In the genomic region with DNA sequence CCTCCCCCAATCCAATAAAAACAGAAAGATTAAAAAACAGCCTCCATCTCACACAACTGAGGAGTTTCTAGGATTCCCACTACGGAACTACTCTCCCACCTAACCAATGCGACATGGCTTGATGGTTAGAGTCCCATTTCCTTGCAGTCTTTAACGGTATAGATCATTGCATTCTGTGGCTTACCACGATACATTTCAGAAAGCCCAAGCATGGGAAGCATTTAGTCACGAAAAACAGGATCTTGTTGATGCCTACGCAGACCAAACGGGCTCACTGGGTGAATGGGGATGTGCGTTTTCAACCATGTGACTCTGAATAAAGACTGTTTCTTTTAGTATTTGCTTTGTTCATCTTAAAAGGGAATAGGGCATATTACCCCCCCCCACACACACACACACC, we compare ENCODE assay signal across 25 mouse cellular contexts.
A peak's percentile ranks its signal among the peaks of the same experiment; 100 is the strongest.
DNase-seq lines count a peak whose midpoint lies in the region; ATAC-seq lines count a peak whose summit lies in the region.
"Had no signal": no experiment of that assay in that cellular context is flagged by ENCODE, and none has a peak within 500 bp of the region (broad histone marks: within the 10 kb centered on the region; RNA-seq: fewer than 3 reads in every experiment).

No protein-coding gene starts in this region.

- no peaks in the 10 kb centered on the region for H3K27me3 ChIP-seq in embryonic facial prominence, embryonic 13.5 days
- no peaks in the 10 kb centered on the region for H3K27me3 ChIP-seq in embryonic facial prominence, embryonic 10.5 days (replicated peaks; ENCODE audit: low read depth, poor library complexity, severe bottlenecking)
- no peaks in the 10 kb centered on the region for H3K27me3 ChIP-seq in kidney, embryonic 16.5 days (ENCODE audit: insufficient read depth, low read length)
- H3K27me3 ChIP-seq: forebrain, embryonic 15.5 days; heart, embryonic 15.5 days; midbrain, embryonic 13.5 days; neural tube, embryonic 15.5 days had no signal

- peak overlapping the region; percentile 41; the same call in 1 of the 2 replicates for H3K4me2 ChIP-seq in embryonic facial prominence, embryonic 13.5 days
- no peak overlapping the region for H3K4me2 ChIP-seq in kidney, embryonic 16.5 days (replicated peaks; ENCODE audit: low read depth, low read length)
- H3K4me2 ChIP-seq: forebrain, embryonic 15.5 days; heart, embryonic 15.5 days; liver, embryonic 13.5 days; midbrain, embryonic 13.5 days; neural tube, embryonic 15.5 days had no signal

- peak overlapping the region; percentile 58 for H3K27ac ChIP-seq in embryonic facial prominence, embryonic 13.5 days
- no peak overlapping the region for H3K27ac ChIP-seq in embryonic facial prominence, embryonic 10.5 days (replicated peaks)
- H3K27ac ChIP-seq in kidney, embryonic 16.5 days (ENCODE audit: low read length): peak overlapping the region; percentile 83
- H3K27ac ChIP-seq: forebrain, embryonic 10.5 days; forebrain, embryonic 15.5 days; heart, embryonic 10.5 days; heart, embryonic 15.5 days; left cerebral cortex, adult 2 months; liver, embryonic 13.5 days; midbrain, embryonic 13.5 days; neural tube, embryonic 15.5 days had no signal

- H3K9ac ChIP-seq in embryonic facial prominence, embryonic 13.5 days: no peak overlapping the region
- H3K9ac ChIP-seq in kidney, embryonic 16.5 days (replicated peaks; ENCODE audit: low read length): no peak overlapping the region
- H3K9ac ChIP-seq: forebrain, embryonic 15.5 days; heart, embryonic 15.5 days; liver, embryonic 13.5 days; midbrain, embryonic 13.5 days; neural tube, embryonic 15.5 days had no signal

- DNase-seq in embryonic facial prominence, embryonic 10.5 days (ENCODE audit: low spot score): no peak
- DNase-seq in kidney, adult 11 months: no peak
- DNase-seq in Muller cell, postnatal 12 days (ENCODE audit: inconsistent ontology term): peak; percentile 65
- no peak for DNase-seq in neural tube, embryonic 10.5 days (ENCODE audit: extremely low spot score, low spot score)
- no peak for DNase-seq in right cerebral cortex, postnatal 10 days (ENCODE audit: low spot score in 2 of 2)
- DNase-seq: adrenal gland, postnatal 14 days; cerebellum, adult 11 months; left cerebral cortex, postnatal 4 days; liver, embryonic 13.5 days; lung, adult 18-20 months; lung, postnatal 4 days; spleen, adult 18-20 months; thymus, postnatal 14 days had no signal

- H3K4me3 ChIP-seq in embryonic facial prominence, embryonic 13.5 days: no peak overlapping the region
- H3K4me3 ChIP-seq in embryonic facial prominence, embryonic 10.5 days: no peak overlapping the region
- H3K4me3 ChIP-seq in kidney, embryonic 16.5 days (ENCODE audit: low read length): no peak overlapping the region
- H3K4me3 ChIP-seq: forebrain, embryonic 10.5 days; forebrain, embryonic 15.5 days; heart, embryonic 10.5 days; heart, embryonic 15.5 days; left cerebral cortex, adult 2 months; liver, embryonic 13.5 days; midbrain, embryonic 13.5 days; neural tube, embryonic 15.5 days had no signal

- H3K9me3 ChIP-seq in embryonic facial prominence, embryonic 13.5 days: no peaks in the 10 kb centered on the region
- no peaks in the 10 kb centered on the region for H3K9me3 ChIP-seq in embryonic facial prominence, embryonic 10.5 days
- H3K9me3 ChIP-seq in kidney, embryonic 16.5 days (ENCODE audit: low read length): no peaks in the 10 kb centered on the region
- H3K9me3 ChIP-seq: forebrain, embryonic 10.5 days; forebrain, embryonic 15.5 days; heart, embryonic 10.5 days; heart, embryonic 15.5 days; liver, embryonic 13.5 days; midbrain, embryonic 13.5 days; neural tube, embryonic 15.5 days had no signal

- ATAC-seq in embryonic facial prominence, embryonic 13.5 days (ENCODE audit: insufficient number of reproducible peaks, insufficient read depth, low FRiP score, low TSS enrichment, low read depth): no peak
- no peak for ATAC-seq in kidney, embryonic 16.5 days (ENCODE audit: low FRiP score, low TSS enrichment)
- ATAC-seq in granulocyte monocyte progenitor cell, adult 5-6 weeks (replicated peaks; ENCODE audit: poor library complexity, severe bottlenecking): peak; percentile 33
- ATAC-seq: CD4-positive, CD25-positive, alpha-beta regulatory T cell, adult 4 months; lung, postnatal 0 days; midbrain, embryonic 13.5 days had no signal

- H3K4me1 ChIP-seq in embryonic facial prominence, embryonic 13.5 days: peaks cover 46% of the 10 kb centered on the region
- H3K4me1 ChIP-seq in embryonic facial prominence, embryonic 10.5 days: peaks cover 9% of the 10 kb centered on the region
- peaks cover 18% of the 10 kb centered on the region for H3K4me1 ChIP-seq in kidney, embryonic 16.5 days (ENCODE audit: insufficient read depth, low read length)
- H3K4me1 ChIP-seq: midbrain, embryonic 13.5 days had no signal

- WGBS in embryonic facial prominence, embryonic 13.5 days: 53% methylated on average over 8 of the region's 8 CpGs
- WGBS in embryonic facial prominence, embryonic 10.5 days: 90% methylated on average over 8 of the region's 8 CpGs
- WGBS in kidney, embryonic 16.5 days: 75% methylated on average over 8 of the region's 8 CpGs

- H3K36me3 ChIP-seq in embryonic facial prominence, embryonic 13.5 days: no peaks in the 10 kb centered on the region
- no peaks in the 10 kb centered on the region for H3K36me3 ChIP-seq in embryonic facial prominence, embryonic 10.5 days (replicated peaks)
- H3K36me3 ChIP-seq in kidney, embryonic 16.5 days (ENCODE audit: insufficient read depth, low read length): no peaks in the 10 kb centered on the region
- H3K36me3 ChIP-seq: forebrain, embryonic 10.5 days; forebrain, embryonic 15.5 days; heart, embryonic 10.5 days; heart, embryonic 15.5 days; liver, embryonic 13.5 days; midbrain, embryonic 13.5 days; neural tube, embryonic 15.5 days had no signal
